Mouse (Mus musculus): ENCODE measurements around the gene Clnk.

The Clnk gene

DNA sequence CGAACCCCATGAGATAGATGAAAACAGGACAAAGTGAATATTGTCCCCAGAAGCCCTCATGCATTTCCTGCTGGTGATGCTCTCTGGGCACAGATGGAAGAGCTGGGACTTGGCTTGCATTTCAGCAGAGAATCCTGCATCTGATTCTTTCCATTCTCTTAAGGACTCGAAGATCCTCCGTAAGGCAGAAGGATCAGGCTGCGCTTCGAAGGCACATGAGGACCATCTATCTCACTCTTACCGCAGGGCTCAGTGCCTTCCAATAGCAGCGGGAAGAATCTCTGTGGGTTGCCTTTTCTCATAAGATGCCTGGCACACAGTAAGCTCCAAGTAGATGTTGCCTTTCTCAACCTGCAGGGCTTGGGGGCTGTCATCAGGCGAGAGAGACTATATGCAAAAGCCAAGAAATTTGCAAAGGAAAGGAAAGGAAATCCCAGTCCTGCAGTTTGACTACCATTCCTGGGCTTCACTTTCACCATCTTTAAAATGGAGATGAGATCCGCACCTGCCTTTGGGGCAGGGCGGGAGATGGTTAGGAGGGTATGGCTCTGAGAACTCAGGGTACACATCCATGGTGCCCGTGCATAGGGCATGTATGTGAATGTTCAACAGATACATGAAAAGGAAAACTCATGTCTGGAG lies 167.6 kb downstream of the Clnk start:
- DNase-seq, result no peak

GRCm38 (mm10) chr5:38707364-38708075 lies 169.1 kb downstream of the Clnk start:
- DNase-seq, result no peak

- DNase-seq, result no peak
Observed at GRCm38 (mm10) chr5:38702941-38703340, 173.7 kb downstream of the Clnk start.

- DNase-seq, result no peak
Observed at GRCm38 (mm10) chr5:38702091-38702490, 174.5 kb downstream of the Clnk start.

GRCm38 (mm10) chr5:38698466-38698865 lies 178.1 kb downstream of the Clnk start:
- no peak for DNase-seq

DNA sequence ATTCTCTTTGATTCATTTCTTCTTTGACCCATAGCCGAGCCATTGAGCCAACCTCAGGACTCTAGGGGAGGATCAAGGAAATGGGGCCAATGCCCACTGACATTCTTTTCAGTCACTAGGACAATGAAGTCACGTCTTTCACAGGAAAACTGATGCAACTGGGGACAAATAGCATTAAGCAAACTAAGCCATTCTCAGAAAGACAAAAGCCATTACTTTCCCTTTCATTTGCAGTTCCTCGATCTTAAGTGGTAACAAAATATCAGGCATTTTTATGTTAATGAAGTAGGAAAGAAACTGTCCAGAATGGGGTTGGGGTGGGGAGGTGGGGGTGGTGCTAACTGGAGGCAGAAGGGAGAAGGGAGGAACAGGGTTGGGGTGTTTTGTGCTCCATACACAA lies 178.6 kb downstream of the Clnk start:
- no peak for DNase-seq

- DNase-seq, result no peak
Observed at GRCm38 (mm10) chr5:38696616-38697375, 179.8 kb downstream of the Clnk start.

DNA sequence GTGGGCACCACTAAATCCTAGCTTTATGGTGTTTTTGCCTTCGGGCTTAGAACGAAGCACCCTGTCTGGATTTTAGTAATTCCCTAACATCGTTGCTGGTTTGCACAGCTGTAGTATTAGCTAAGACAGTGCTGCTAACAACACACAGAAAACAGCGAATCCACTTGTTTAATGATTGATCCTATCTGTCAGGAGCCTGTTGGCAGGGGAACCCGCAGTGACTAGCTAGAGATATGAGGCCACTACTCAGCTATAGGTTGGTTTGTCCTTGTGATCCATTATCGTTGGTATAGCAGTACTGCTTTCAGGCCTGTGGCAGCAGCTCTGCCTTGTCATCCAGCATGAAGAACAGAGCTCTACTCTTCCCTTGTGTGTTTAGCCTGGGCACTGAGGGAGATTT lies 183.8 kb downstream of the Clnk start:
- DNase-seq, result no peak

- DNase-seq, result no peak
Observed at GRCm38 (mm10) chr5:38689186-38689585, 187.4 kb downstream of the Clnk start.

GRCm38 (mm10) chr5:38687694-38688093 lies 188.9 kb downstream of the Clnk start:
- DNase-seq, result no peak

DNA sequence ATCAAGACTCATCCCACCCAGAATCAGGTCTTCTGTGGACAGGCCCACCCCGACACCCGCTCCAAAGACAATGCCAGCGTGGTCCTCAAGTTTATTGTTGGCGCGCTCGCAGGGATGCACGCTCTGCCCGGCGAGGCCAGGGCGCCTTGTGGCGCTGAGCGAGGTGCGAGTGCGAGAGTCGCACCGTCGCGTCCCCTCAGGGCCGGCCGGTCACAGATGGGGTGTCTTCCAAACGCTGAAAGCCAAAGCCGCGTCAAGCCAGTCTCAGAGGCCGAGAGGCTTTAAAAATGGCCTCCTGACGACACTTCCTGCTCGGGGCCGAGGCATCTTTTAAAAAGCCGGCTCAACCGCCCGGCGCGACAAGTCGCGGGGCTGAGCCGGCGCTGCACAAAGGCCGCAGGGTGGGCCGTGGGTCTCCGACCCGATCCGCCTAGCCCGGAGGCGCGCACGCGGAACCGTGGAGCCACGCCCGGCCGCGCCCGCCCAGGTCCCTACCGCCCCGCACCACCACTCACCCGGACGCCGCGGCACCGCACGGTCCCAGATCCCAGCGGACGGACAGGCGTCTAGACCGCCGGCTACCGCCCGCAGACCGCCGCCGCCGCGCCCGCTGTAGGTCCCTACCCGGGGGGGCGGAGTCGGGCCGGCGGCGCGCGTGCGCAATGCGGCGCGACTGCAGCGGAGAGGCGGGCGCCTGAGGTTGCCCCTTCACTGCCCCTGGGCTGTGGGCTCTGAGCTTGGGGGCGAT lies 192.3 kb downstream of the Clnk start, which contains the start of gene Zfp518b:
TSS of gene Zfp518b (minus strand) at position 663 of the 748 bp plus-strand sequence.
- peak; percentile 89 for DNase-seq

DNA sequence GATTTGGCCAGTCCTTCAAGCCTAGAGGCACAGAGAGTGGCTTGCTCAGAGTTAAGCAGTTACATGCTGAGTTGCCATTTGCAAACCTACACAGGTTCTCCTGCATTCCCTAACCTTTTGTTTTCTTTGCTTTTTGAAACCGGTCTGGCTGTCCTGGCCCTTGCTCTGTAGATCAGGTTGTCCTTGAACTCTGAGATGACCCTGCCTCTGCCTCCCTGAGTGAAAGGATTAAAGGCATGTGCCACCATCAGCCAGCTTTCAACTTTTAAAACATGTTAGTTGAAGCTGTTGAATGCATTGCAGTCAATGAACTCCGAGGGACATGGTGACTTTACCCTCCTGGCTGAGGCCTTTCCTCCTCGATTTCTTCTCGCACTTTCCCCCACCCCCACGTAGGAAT lies 217.8 kb downstream of the Clnk start:
- DNase-seq, result no peak

All from retina, postnatal 1 day (tissue).